Mouse (Mus musculus) liver, adult 2 months (tissue): Measurements from ENCODE around the gene Map2k2.

ENCODE experiments used
- CTCF ChIP-seq: fragments of 200-500 bp; IDR thresholded peaks from 2 replicates; pipeline ENCODE4 v1.5.1; 2011; ENCODE audit warnings: low read depth, low read length, control low read depth
- POLR2A ChIP-seq: fragments of 200-500 bp; IDR thresholded peaks from 2 replicates; pipeline ENCODE4 v1.6.1; 2011; ENCODE audit warnings: low read length, control low read depth; ENCODE audit not compliant: insufficient read depth; ENCODE audit errors: extremely low read depth

DNA sequence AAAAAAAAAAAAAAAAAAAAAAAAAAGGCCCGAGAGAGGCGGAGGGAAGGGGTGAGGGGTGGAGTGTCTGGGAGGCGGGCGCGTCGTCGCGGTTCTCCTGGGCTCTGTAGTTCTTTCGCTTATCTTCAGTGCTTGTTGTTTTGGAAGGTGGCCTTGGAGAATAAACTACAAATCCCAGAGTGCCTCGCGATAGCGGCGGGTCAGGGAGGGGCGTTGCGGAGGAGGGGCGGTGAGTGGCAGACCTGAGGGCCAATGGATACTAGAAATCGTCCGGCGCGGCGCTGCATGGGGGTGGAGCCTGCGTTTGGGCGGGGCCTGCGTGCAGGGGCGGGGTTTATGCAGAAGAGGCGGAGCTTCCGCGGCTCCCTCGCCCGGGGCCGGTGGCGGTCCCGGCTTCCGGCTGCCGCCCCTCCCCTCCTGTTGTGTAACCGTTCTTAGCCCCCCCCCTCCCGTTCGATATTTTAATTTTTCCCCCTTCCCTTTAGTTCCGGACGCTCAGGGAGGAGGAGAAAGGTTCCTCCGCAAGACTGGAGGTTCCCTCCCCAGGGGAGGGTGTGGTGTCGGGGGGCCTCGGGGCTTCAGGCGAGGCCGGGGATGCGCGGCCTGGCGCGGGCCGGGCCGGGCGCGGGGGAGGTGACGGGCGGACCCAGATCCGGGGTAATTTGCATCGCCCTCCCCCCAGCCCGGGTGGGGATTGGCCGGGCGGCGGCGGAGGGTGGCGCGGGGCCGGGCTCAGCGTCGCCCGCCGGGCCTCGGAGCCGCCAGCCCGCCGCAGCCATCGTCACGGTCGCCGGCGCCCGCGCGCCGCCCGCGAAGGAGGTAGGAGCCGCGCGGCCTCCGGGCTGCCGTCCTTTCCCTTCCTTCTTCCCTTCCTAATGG is 31.8 kb downstream of the Map2k2 start:
- no peak for TF ChIP-seq CTCF
- peak; percentile 50; the same call in 1 of the 2 replicates for TF ChIP-seq POLR2A
